Mouse (Mus musculus): ENCODE data around the gene Tmem135. TPM values are rescaled to one million over a fixed set of nuclear protein-coding genes. Genes with fewer than 3 reads are reported as not detected.

Tmem135 gene
- total and polyA plus RNA-seq, 3 experiments = 18.0 to 31.0 (median 30.0) TPM

DNA sequence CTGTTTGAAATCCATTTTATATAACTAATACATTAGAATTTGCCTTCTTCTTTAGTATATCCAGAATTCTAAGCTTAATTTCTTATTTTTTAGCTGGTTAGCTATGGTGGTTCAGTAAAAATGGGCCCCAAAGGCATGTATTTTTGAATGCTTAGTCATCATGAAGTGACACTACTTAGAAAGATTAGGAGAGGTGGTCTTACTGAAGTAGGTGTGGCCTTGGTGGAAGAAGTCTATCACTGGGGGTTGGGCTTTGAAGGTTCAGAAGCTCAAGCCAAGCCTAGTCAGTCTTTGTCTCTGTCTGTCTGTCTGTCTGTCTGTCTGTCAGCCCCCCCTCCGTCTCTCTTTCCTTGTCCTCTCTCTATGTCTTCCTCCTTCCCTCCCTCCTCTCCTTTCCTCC, 198.6 kb downstream of the Tmem135 start:
- peaks cover 7 to 48% of the 10 kb centered on the region in 2 experiments; a peak in 3 of 4 replicates for H3K4me1 ChIP-seq (ENCODE audit: control insufficient read depth in 1 of 2, insufficient read depth in 2 of 2)
- H3K27me3 ChIP-seq (replicated peaks) = no peaks in the 10 kb centered on the region
- no peak overlapping the region for H3K4me3 ChIP-seq (replicated peaks in 1 of 3; ENCODE audit: low read depth in 2 of 3, low read length in 2 of 3, poor library complexity in 1 of 3)
- no peaks in the 10 kb centered on the region for H3K79me2 ChIP-seq (replicated peaks; ENCODE audit: control insufficient read depth, extremely low read depth, insufficient read depth, poor library complexity, severe bottlenecking)
- no peak for TF ChIP-seq HCFC1 (IDR thresholded peaks at IDR 0.05; ENCODE audit: low read depth, low read length)
- TF ChIP-seq RCOR1 (conservative IDR thresholded peaks at IDR 0.05; ENCODE audit: low read depth, low read length) = no peak
- no peak for TF ChIP-seq EP300 (IDR thresholded peaks at IDR 0.05; ENCODE audit: low read length)
- no peak for TF ChIP-seq MXI1 (IDR thresholded peaks at IDR 0.05; ENCODE audit: low read depth, low read length)
- no peak for TF ChIP-seq PAX5 (IDR thresholded peaks at IDR 0.05; ENCODE audit: low read length)
- TF ChIP-seq CHD2 (IDR thresholded peaks at IDR 0.05; ENCODE audit: low read length) = no peak
- no peak for TF ChIP-seq SIN3A (IDR thresholded peaks at IDR 0.05; ENCODE audit: low read length)
- TF ChIP-seq USF1 (IDR thresholded peaks at IDR 0.05; ENCODE audit: low read depth, low read length) = no peak
- no peak for TF ChIP-seq ZNF384 (IDR thresholded peaks at IDR 0.05; ENCODE audit: low read depth, low read length)
- no peak for TF ChIP-seq RAD21 (IDR thresholded peaks at IDR 0.05; ENCODE audit: low read depth, low read length)
- TF ChIP-seq POLR2A (IDR thresholded peaks at IDR 0.05; ENCODE audit: low read depth, low read length) = no peak
- TF ChIP-seq BHLHE40 (IDR thresholded peaks at IDR 0.05; ENCODE audit: low read depth, low read length) = no peak
- TF ChIP-seq CHD1 (IDR thresholded peaks at IDR 0.05; ENCODE audit: low read depth, low read length) = no peak
- TF ChIP-seq ZC3H11A (IDR thresholded peaks at IDR 0.05; ENCODE audit: low read depth, low read length) = no peak
- TF ChIP-seq TBP (conservative IDR thresholded peaks at IDR 0.05; ENCODE audit: low read depth, low read length) = no peak
- no peak for TF ChIP-seq ETS1 (conservative IDR thresholded peaks at IDR 0.05; ENCODE audit: low read depth, low read length)
- TF ChIP-seq JUND (conservative IDR thresholded peaks at IDR 0.05; ENCODE audit: low read depth, low read length) = no peak
- peaks cover 0 to 10% of the 10 kb centered on the region in 2 experiments for H3K36me3 ChIP-seq (replicated peaks in 1 of 2; ENCODE audit: control insufficient read depth in 1 of 2, insufficient read depth in 1 of 2, low read length in 1 of 2)
- dilution Hi-C loops (cut with MboI; ENCODE audit: extremely low pct_ligation_motif_present, extremely low pct_unique_long_range_greater_than_20kb, low sequenced_read_pairs) (no loop called here), in situ Hi-C loops (cut with MboI; ENCODE audit: low pct_ligation_motif_present, low pct_unique_long_range_greater_than_20kb, low sequenced_read_pairs) (no loop called here)
- H3K27ac ChIP-seq (ENCODE audit: insufficient read depth, low read depth) = no peak overlapping the region
- DNase-seq (ENCODE audit: extremely low read depth) = no peak
- no peak overlapping the region for H3K9ac ChIP-seq (ENCODE audit: insufficient read depth, low read depth)
- H3K4me2 ChIP-seq (ENCODE audit: insufficient read depth, low read depth, poor library complexity, severe bottlenecking) = no peak overlapping the region
- H3K9me3 ChIP-seq (replicated peaks; ENCODE audit: low read length) = no peaks in the 10 kb centered on the region

DNA sequence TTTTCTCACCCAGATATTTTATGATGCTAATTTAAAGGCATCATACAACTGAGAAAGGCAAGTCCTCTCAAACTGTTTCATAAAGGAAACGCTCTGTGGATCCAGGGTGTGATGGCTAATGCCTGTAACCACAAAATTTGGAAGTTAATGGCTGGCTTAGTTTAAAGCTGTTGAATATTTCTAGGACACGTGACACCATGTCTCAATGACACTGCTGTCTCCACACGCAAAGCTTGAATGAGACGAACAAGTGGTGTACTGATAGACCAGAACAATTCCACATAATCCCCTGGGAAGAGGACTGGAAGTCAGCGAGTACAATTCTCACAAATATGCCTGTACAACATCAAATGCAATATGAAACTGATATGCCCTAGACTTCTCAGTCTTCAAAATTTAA, 200.9 kb downstream of the Tmem135 start:
- H3K4me1 ChIP-seq (ENCODE audit: control insufficient read depth in 1 of 2, insufficient read depth in 2 of 2) = peaks cover 7 to 48% of the 10 kb centered on the region in 2 experiments; a peak in 3 of 4 replicates
- H3K36me3 ChIP-seq (replicated peaks in 1 of 2; ENCODE audit: control insufficient read depth in 1 of 2, insufficient read depth in 1 of 2, low read length in 1 of 2) = peaks cover 0 to 5% of the 10 kb centered on the region in 2 experiments
- no peak overlapping the region for H3K9ac ChIP-seq (ENCODE audit: insufficient read depth, low read depth)
- TF ChIP-seq EP300 (IDR thresholded peaks at IDR 0.05; ENCODE audit: low read length) (no peak), GABPA (IDR thresholded peaks at IDR 0.05; ENCODE audit: insufficient replicate concordance, low read depth, low read length) (no peak), JUN (IDR thresholded peaks at IDR 0.05; ENCODE audit: insufficient read depth, low read depth, low read length) (no peak), RCOR1 (conservative IDR thresholded peaks at IDR 0.05; ENCODE audit: low read depth, low read length) (no peak), NRF1 (IDR thresholded peaks at IDR 0.05; ENCODE audit: low read depth, low read length) (no peak), MYC (IDR thresholded peaks at IDR 0.05; ENCODE audit: low read depth, low read length) (no peak), CHD1 (IDR thresholded peaks at IDR 0.05; ENCODE audit: low read depth, low read length) (no peak), ETS1 (conservative IDR thresholded peaks at IDR 0.05; ENCODE audit: low read depth, low read length) (no peak), MAZ (IDR thresholded peaks at IDR 0.05; ENCODE audit: low read depth, low read length) (no peak), ZNF384 (IDR thresholded peaks at IDR 0.05; ENCODE audit: low read depth, low read length) (no peak), TBP (conservative IDR thresholded peaks at IDR 0.05; ENCODE audit: low read depth, low read length) (no peak), IRF4 (IDR thresholded peaks at IDR 0.05; ENCODE audit: low read depth, low read length) (no peak), CHD2 (IDR thresholded peaks at IDR 0.05; ENCODE audit: low read length) (no peak), UBTF (IDR thresholded peaks at IDR 0.05; ENCODE audit: low read depth, low read length) (no peak), BHLHE40 (IDR thresholded peaks at IDR 0.05; ENCODE audit: low read depth, low read length) (peak; percentile 54), HCFC1 (IDR thresholded peaks at IDR 0.05; ENCODE audit: low read depth, low read length) (no peak), USF1 (IDR thresholded peaks at IDR 0.05; ENCODE audit: low read depth, low read length) (peak; percentile 19; the same call in 1 of the 2 replicates), NELFE (IDR thresholded peaks at IDR 0.05; ENCODE audit: low read depth, low read length) (no peak), JUND (conservative IDR thresholded peaks at IDR 0.05; ENCODE audit: low read depth, low read length) (no peak), ELF1 (IDR thresholded peaks at IDR 0.05; ENCODE audit: low read depth, low read length) (no peak), MAX (IDR thresholded peaks at IDR 0.05; ENCODE audit: low read length) (no peak), RAD21 (IDR thresholded peaks at IDR 0.05; ENCODE audit: low read depth, low read length) (no peak), USF2 (conservative IDR thresholded peaks at IDR 0.05; ENCODE audit: low read depth, low read length) (peak; percentile 28; the same call in 1 of the 2 replicates), MEF2A (IDR thresholded peaks at IDR 0.05; ENCODE audit: borderline replicate concordance, low read depth, low read length) (no peak)
- no peaks in the 10 kb centered on the region for H3K9me3 ChIP-seq (replicated peaks; ENCODE audit: low read length)
- H3K4me3 ChIP-seq (replicated peaks in 1 of 3; ENCODE audit: low read depth in 2 of 3, low read length in 2 of 3, poor library complexity in 1 of 3) = no peak overlapping the region
- in situ Hi-C loops (cut with MboI; ENCODE audit: low pct_ligation_motif_present, low pct_unique_long_range_greater_than_20kb, low sequenced_read_pairs) (no loop called here), dilution Hi-C loops (cut with MboI; ENCODE audit: extremely low pct_ligation_motif_present, extremely low pct_unique_long_range_greater_than_20kb, low sequenced_read_pairs) (no loop called here)
- H3K27me3 ChIP-seq (replicated peaks) = no peaks in the 10 kb centered on the region
- DNase-seq (ENCODE audit: extremely low read depth) = peak; percentile 21
- no peaks in the 10 kb centered on the region for H3K79me2 ChIP-seq (replicated peaks; ENCODE audit: control insufficient read depth, extremely low read depth, insufficient read depth, poor library complexity, severe bottlenecking)
- H3K4me2 ChIP-seq (ENCODE audit: insufficient read depth, low read depth, poor library complexity, severe bottlenecking) = no peak overlapping the region
- H3K27ac ChIP-seq (ENCODE audit: insufficient read depth, low read depth) = no peak overlapping the region

Data from CH12.LX (cell line).